Mouse (Mus musculus) kidney, postnatal 36 days (tissue): ENCODE data around the gene Mob3b.

Source experiments
- DNase-seq, 2 experiments: peaks; one replicate each; pipeline ENCODE4 v3.0.0; 2021 to 2022; ENCODE audit warnings: mixed read lengths in 2 of 2

The Mob3b gene

DNA sequence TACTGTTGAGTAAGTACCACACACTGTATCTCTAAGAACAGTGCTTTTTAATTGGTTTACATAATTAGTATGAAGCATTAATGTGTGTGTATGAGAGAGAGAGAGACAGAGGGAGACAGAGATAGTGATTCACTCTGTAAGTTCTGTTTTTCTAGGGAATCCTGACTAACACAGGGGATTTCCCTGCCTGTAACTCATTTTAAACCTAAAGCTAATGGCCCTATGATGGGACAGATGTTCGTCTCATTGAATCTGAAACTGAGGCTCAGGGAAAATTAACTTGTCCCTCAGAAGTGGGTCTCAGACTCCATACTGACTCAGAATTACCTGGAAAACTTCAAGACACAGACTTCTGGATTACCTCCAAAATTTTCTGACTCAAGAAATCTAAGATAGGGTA is 96.3 kb downstream of the Mob3b start:
- DNase-seq = no peak

DNA sequence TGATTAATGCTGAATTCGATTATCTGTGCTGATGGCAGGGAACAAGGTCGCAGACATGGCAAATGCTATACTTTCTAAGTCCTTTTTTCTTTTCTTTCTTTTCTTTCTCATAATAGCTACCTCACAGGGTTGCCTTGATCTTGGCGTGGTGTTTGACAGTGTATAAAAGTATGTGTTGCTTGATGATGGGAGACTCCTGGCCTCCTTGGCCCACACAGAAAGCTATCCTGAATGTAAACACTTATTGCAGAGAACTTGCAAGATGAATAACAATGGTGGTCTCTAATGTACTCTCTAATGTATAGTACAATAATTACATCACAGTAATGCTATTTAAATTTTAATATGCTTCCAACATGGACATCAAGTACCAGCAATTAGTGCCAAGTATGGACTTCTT is 96.9 kb downstream of the Mob3b start:
- no peak for DNase-seq

DNA sequence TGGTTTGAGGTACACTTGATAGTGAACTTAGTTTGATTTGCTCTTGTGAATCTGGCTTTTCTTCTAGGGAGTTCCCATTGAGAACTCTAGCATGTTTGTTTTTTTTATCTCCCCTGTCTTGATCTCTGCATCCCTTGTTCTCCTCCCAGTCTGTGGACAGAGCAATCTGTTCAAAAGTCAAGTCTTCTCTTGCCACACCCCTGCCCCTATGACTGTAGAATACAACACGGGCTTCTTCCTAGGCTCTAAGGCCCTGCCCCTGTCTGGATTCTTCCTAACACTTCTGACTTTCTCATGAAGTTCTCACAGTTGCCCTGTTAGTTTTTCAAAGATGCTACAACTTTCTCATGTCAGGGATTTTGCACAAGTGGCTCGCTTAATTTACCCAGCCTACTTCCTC is 102.9 kb downstream of the Mob3b start:
- no peak for DNase-seq

DNA sequence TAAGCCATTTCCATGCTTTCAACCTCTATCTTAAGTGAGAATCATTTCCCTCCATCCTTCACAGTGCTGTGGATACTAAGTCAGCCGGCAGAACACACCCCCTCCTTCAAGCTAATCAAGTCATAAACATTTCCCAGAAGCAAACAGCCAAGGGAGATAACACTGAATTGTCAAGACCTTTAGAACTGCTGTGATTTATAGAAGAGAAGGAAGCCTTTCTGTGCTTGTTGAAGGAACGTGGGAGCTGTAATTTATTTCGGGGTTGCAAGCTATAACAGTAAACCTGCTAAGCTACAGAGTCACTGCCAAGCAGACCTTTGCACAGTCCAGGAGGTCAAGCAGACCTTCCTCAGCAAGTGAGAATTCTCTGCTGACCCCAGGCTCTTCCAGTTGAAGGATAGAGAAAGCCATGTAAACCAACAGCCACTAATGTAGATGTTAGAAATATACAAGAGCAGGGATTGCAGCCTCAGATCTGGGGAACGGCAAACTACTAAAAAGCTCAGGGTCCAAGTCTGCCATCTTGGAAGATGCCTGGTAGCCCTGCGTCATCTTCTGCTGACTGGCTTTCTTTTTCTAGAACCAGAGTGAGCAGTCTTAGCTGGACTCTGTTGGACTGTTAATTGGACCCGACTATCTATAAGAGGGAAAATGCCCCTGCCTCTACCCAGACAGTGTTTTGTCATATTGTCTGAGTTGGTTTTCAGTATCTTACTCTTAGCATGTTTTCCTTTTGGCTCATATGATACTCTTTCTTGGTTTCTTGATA is 104.9 kb downstream of the Mob3b start:
- peak; percentile 54 to 56 for DNase-seq

DNA sequence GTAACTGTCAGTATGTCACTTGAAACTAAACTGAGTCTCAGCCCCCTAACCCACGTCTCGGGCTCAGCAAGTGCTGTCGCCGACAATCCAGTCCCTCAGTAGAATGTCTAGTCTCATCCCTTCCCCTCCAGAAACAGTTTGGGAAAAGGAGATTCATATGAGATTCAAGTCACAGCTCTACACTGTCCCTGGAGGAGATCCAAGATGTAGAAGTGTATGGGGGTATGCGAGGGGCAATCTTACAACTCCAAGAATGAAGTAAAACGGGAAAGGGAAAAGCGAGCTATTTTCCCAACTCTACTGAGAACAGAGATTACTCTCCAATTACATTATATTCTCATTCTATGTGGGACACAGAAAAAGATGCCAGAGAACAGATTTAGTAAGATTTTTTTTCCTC is 106.1 kb downstream of the Mob3b start:
- no peak for DNase-seq

DNA sequence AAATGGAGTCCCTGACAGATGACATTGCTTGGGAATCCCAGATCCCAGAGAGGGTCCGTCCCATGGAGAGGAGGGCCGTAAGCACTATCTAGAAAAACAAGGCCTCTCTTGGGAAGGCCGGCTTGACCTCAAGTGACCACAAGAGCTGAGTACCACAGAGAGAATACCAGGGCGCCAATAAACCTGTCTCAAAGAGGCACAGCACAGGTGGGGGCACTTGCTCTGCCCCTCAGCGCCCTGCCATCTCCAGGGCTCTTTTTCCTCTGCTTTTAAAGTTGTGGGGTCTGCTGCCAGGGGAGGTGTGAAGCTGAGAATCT is 107.6 kb downstream of the Mob3b start:
- DNase-seq = no peak

DNA sequence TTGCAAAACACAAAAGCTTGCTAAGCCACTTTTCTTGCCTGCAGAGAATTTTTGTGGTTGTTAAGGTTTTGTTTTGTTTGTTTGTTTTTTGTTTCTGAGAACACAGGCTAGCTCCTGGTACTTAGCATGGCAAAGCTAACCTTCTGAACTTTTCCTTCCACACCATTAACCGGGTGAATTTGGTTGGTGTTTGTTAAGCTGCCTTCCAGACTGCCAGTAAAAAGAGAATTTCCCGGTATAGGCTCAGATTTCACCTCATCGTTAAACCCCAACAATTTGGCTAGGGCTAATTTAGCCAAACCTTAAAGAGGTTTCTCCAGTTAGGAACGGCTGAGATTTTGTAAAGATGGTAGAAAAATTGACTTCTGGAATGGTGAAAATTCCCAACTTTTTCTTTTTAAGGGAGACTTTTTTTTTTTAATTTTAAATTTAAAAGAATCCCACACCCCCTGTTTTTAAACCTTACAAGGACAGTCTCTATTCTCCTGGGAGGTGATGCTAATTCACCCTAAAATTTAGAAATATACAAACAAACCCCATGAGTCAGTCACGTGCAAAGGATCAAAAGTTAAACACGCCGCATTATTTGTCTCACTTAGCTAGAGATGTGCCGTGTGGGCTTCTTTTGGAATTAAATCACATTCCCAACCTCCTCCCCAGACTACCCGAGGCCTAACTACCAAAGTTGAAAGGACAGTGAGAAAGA is 108.1 kb downstream of the Mob3b start:
- no peak for DNase-seq

DNA sequence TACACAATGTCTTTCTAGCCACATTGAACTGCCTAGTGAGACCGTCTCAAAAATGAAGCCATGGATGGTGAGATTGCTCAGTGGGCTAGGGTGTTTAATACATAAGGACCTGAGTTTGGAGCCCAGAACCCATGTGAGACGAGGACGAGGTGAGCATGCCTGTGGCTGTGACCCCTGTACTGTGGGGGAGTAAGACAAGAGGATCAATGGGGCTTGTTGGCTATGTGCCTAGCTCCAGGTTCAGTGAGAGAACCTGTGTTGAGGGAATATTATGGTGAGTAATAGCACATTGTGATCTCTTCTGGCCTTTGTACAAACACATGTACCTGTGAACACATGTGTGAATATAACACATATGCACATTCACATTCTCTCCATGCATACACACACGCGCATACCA is 116.4 kb downstream of the Mob3b start:
- no peak for DNase-seq

DNA sequence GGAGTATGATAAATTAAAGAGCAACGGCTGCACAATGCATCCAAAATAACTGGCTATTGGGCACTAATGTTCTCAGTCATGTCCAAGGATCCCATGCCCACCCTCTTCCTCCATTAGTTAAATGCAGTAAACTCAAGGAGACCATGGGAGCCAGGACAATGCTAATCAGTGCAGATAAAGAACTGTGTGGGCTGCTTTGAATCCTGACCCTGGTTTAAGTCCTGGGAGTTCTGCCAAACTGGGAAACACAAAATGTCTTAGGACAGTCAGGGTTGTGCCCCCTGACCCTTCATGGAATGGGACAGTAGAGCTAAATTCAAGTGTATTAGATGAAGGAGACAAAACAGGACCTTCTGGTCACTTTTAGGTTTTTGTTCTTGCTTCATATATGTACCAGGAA is 117.0 kb downstream of the Mob3b start:
- DNase-seq = peak; percentile 18 to 38

DNA sequence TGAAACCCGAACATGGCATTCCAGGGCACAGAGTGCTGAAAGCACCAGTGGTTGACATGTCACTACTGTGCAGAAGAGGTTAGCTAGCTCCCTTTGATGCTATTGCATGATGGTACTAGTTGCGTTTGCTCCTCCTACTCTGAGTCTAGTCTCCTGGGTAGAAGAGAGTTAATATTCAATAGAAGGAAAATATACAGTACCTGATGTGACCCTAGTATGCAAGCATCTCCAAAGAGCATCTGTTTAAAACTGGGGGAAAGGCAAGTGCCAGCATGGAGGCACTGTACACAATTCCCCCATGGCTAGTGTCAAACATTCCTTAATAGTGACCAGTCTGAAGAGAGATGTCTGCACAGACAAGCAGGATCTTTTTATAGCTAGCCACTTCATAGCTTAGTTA is 119.5 kb downstream of the Mob3b start:
- no peak for DNase-seq

DNA sequence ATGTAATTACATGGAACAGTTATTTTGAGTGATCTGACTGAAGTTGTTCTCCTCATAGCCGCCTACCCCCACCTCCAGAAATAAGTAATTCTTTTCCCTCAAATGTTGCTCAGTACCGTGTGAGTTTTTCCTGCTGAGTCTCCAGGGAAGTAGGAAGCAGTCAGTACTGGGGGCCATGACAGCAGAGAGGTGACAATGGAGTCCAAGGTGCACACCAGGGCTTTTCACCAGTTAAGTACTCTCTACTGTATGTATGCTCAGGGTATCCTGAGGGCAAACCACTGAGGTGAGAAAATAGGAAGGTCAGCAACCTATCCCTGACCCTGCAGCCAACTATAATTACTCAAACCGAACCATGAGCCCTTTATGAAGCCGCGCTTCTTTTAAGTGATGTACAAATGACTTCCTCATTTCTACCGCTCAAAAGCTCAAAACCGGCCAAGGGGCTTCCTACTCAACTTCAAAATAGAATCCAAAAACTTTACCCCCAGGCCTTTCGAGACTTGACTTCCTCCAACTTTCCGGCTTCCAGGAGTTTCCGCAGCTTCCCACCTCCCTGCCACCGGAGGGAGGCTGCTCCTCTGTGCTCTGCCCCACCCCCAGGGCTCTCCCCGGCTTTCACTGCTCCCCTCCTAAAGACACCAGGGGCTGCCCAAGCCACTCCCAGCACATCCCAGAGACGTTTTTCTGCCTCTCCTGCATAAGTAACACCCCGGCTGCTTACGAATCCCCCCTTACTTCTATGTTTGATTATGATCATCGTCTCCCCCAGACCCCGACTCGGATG is 122.6 kb downstream of the Mob3b start:
- peak in 1 of 2 experiments; percentile 16 for DNase-seq

DNA sequence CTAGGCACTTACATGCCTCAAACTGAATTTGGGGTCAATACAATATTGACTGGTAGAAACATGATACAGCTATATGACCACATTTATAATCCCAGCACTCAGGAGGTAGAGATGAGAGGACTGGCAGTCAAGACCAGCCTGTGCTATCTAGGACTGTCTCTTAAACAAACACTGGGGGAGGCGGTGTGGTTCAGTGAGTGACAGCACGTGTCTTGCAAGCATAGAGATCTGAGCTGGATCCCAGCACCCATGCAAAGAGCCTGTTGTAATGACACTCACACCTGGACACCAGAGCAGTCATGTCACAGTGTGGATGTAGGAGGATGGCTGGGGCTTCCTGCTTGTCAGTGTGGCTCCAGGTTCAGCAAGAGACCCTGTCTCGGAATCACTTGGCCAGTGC is 124.5 kb downstream of the Mob3b start:
- no peak for DNase-seq

DNA sequence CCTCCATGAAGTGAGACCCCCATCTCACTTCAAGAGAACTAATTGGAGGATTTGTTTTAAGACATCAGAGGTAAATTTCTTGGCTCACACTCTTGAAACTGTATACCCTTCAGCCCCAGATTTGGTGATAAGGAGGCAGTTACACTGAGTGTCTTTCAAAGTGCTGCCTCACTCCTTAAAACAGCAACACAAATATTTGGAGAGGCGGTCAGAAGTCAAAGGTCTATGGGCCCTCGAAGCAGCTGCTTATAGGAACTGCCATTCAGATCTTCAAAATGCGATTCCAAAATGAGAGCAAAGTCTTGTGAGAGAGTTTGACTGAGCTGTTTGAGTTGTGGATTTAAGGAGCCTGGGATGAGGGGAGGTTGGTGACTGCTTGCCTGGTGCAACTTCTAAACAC is 125.7 kb downstream of the Mob3b start:
- no peak for DNase-seq

DNA sequence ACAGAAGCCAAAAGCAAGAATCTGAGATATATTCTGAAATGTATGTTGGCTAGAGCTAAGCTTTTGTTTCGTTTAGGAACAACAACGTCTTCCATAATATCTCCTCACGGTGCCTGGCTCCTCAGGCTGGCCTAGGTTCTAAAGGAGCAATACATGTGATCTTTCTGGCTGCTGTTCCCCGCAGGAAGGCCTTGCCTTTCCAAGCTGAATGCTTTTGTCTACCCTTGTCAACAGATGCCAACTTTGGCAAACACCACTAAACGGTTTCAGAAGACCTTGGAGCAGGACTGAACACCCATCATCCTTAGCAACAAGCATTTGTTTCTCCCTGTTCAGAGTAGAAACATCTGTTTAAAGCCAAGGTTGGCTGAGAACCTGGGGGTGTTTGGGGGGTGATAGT is 126.1 kb downstream of the Mob3b start:
- no peak for DNase-seq

DNA sequence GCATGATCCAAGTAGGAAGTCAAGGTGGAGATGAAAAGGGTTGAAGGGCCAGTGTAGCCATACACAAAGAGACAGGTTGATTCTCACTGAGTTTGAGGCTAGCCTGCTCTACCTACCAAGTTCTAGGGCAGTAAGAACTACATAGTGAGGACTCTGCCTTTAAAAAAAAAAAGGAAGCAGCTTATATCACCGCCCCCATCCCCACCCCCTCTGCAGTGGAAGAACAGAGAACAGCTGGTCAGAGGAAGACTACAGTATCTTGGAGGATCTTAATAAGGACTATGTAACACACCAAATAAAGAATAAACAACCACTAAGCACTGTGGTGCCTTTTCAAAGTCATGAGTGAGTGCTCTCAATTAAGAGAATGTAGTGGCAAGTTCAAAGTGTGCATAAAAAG is 138.9 kb downstream of the Mob3b start:
- DNase-seq = no peak

DNA sequence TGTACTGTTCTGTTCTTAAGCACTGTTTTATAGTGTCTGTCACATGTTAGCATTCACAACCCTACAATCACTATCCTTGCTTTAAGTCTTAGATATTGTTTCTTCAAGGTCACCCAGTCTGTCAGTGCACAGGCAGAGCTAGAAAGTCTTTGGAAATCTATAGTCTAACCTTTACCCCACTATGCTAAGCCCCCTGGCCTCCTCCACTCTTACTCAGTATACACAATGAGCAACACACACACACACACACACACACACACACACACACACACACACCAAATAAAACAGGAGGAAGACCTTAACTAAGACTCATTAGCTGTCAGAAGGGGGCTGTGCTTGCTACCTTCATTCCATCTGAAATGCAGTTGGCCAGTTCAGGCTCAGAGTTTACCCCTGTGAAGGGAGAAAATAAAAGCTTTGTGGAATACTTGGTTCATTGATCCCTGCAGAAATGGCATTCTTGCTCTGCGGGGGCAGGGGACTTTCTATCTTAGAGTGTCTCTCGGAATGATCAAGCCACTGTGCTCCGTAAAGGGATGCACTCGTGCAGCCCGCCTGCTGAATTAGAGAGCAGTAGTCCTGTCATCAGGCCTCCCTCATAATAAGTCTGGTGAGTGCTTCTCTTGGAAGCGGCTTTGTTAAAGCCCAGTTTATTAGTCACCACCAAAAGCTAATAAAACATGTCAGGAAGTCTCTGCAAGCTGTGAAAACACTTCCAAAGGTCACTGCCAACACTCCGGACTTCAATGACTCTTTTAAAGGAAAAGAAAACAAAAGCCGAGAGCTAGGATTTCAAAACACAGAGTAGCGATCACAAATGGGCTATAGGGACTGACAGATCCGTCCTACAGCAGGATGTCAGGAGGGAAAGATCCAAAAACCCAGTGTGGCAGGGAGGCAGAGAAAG is 144.6 kb downstream of the Mob3b start:
- peak; percentile 29 to 40 for DNase-seq

DNA sequence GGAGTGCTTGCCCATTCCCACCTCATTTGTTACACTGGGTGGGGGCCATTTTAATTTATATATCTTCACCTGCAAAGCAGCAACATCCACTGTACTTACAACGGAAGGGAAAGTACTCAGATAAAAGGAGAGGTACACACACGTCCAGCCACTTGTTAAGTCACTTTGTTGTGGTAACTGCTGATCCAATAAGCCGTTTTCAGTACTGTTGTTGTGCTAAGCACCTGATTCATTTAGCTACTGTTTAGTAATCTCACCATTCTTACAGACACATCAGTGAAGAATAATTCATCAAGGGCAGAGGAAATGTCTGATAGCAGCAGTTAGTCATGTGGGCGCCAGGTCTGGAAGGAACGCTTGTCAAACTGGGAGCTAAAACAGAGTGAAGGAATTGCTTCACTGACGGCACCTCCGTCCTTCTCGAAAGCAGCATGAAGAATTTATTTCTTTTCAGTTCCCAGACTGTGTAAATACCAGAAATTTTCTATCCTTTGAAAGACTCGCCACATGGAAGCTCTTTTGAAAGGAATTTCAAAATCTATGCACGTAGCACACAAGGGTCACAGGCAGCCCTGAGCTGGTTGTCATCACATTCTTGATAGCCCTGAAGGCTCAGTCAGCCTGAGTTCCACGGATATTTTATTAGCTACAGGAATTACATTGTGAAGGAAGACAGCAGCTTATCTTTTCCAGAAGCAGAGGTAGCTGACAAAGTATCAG is 150.6 kb downstream of the Mob3b start:
- DNase-seq = no peak

DNA sequence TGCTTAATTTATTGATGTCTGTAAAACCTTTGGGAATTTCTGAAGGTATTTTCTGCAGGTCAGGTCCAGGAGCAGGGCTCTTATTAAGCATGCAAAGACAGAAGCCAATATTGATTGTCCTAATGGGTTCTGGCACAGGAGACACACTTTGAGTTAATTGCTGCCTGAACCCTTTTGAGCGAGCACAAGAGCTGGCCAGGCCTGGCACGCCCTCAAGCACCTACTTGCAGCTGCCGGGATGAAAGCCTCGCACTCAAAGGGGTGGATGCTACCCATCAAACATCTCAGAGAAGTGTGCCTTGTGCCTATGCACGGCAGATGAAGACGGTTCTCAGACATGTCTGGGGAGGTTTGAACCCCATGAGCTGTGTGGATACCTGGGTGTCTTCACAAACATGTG is 151.2 kb downstream of the Mob3b start:
- DNase-seq = peak; percentile 30 to 63

DNA sequence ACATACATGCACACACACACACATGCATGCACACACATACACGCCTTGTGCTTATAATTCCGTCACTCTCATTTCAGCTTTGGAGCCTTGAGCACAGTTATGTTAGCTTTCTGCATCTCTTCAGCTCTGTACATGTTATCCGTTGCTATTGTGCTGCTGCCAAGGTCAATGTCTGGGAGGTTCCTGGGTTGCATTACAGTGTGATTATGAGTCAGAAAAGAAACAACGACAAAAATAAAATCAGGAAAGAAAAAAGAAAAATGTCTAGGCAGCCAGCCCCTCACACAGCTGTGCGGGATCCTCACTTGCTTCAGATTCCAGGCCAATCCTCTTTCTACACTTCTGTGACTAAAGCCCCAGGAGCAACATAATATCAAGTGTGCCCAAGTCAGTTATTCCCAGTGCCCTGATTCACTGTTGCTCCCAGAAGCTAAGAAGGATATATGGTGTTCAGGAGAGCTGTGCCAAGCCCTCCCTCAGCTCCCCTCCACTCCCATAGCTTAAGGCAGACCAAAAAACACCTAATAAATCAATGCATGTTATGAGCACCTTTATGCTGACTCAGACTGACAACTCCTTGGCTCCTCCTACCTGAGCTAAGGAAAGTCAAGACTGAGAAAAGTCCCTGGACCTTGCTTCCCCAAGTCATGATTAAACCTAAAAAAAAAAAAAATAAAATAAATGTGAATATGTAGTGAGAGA is 152.1 kb downstream of the Mob3b start:
- no peak for DNase-seq

DNA sequence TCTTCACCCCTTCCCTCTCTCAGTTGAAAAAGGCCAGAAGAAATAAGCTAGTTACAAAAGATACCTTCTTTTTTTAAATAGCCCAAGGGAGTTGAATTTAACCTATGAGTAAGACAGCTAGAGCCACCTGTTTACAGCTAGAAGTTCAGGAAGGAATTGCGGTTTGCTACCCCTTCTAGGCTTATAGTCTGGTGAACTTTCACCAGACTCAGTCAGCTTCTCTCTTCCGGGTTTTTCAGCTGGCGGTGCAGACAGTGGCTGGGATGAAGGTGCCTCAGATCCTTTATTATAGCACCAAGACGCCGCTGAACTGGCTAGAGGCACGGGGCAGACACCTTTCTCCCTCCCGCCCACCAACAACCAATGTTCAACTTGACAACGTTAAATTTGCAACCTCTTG is 152.8 kb downstream of the Mob3b start:
- DNase-seq = peak in 1 of 2 experiments; percentile 28

DNA sequence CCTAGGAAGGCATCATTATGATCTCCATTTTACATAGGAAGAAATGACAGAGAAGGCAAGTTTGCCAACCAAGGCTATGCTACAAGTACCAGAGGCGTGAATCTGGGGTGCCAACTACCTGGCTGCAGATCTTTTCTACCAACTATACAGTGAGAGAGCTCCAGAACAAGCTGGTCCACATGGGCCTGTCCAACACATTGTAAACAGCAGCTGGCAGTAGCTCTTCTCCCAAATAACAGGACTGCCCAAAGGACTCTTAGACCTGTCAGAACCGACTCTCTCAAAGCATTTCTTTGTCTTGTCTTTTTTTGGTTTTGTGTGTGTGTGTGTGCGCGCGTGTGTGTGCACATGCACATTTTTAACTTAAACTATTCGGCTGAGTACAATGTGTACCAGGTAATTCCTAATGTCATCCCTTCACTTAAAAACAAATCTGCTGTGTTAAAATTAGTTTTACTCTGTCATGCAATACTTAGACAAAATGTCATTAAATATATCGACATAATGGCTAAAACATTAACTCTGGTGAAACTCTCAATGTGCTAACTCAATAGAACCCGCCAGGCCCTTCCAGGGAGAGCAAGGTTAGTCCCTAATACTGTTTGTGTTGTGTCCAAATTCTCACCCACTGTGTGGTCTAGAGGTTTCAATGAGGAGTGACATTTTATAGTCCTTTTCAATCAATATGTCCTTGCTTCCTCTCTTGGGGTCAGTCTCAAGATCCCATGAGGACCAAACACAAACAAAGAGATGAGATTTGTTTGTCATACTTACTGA is 153.5 kb downstream of the Mob3b start:
- no peak for DNase-seq
